Mouse (Mus musculus): Measurements from ENCODE around the gene Fance. TPM values are rescaled to one million over a fixed set of nuclear protein-coding genes. Genes with fewer than 3 reads are reported as not detected.

Gene Fance
- polyA plus RNA-seq, 1 experiment from 2014 or later, result 22.6 TPM

- no peak overlapping the region for H3K27ac ChIP-seq
- H3K9ac ChIP-seq, result no peak overlapping the region
- H3K27me3 ChIP-seq, result no peaks in the 10 kb centered on the region; the same call in 1 of the 2 replicates
- no peaks in the 10 kb centered on the region for H3K9me3 ChIP-seq (replicated peaks)
- WGBS, result 52% methylated on average over 4 of the region's 4 CpGs
- H3K4me1 ChIP-seq, result peaks cover 46% of the 10 kb centered on the region
- peaks cover 7% of the 10 kb centered on the region; the same call in 1 of the 2 replicates for H3K36me3 ChIP-seq (ENCODE audit: poor library complexity, severe bottlenecking)
- ATAC-seq, result no peak
- H3K4me2 ChIP-seq, result no peak overlapping the region
- H3K4me3 ChIP-seq, result no peak overlapping the region
Observed at GRCm38 (mm10) chr17:28344050-28344607, 30.8 kb downstream of the Fance start.

GRCm38 (mm10) chr17:28344670-28345069 lies 31.4 kb downstream of the Fance start:
- Histone ChIP-seq H3K36me3 (ENCODE audit: poor library complexity, severe bottlenecking) (peaks cover 4% of the 10 kb centered on the region; the same call in 1 of the 2 replicates), H3K27me3 (no peaks in the 10 kb centered on the region; the same call in 1 of the 2 replicates), H3K9me3 (replicated peaks) (no peaks in the 10 kb centered on the region), H3K4me3 (no peak overlapping the region), H3K27ac (no peak overlapping the region), H3K4me1 (peaks cover 51% of the 10 kb centered on the region), H3K9ac (no peak overlapping the region), H3K4me2 (no peak overlapping the region)
- ATAC-seq, result no peak
- 59% methylated on average over 3 of the region's 3 CpGs for WGBS

- H3K27me3 ChIP-seq, result no peaks in the 10 kb centered on the region; the same call in 1 of the 2 replicates
- 16% methylated on average over 8 of the region's 8 CpGs for WGBS
- peaks cover 55% of the 10 kb centered on the region for H3K4me1 ChIP-seq
- H3K36me3 ChIP-seq (ENCODE audit: poor library complexity, severe bottlenecking), result no peaks in the 10 kb centered on the region
- no peak overlapping the region for H3K27ac ChIP-seq
- no peak for ATAC-seq
- H3K4me2 ChIP-seq, result peak overlapping the region; percentile 20; the same call in 1 of the 2 replicates
- no peak overlapping the region for H3K4me3 ChIP-seq
- H3K9ac ChIP-seq, result no peak overlapping the region
- no peaks in the 10 kb centered on the region for H3K9me3 ChIP-seq (replicated peaks)
Observed at GRCm38 (mm10) chr17:28345271-28345721, 32.0 kb downstream of the Fance start.

- peak overlapping the region; percentile 20; the same call in 1 of the 2 replicates for H3K4me2 ChIP-seq
- peaks cover 50% of the 10 kb centered on the region for H3K4me1 ChIP-seq
- H3K9ac ChIP-seq, result no peak overlapping the region
- H3K4me3 ChIP-seq, result no peak overlapping the region
- ATAC-seq, result no peak
- WGBS, result 14% methylated on average over 10 of the region's 10 CpGs
- no peak overlapping the region for H3K27ac ChIP-seq
- no peaks in the 10 kb centered on the region for H3K9me3 ChIP-seq (replicated peaks)
- no peaks in the 10 kb centered on the region; the same call in 1 of the 2 replicates for H3K27me3 ChIP-seq
- no peaks in the 10 kb centered on the region for H3K36me3 ChIP-seq (ENCODE audit: poor library complexity, severe bottlenecking)
Observed at GRCm38 (mm10) chr17:28345882-28346281, 32.6 kb downstream of the Fance start.

- no peaks in the 10 kb centered on the region for H3K36me3 ChIP-seq (ENCODE audit: poor library complexity, severe bottlenecking)
- peaks cover 51% of the 10 kb centered on the region for H3K4me1 ChIP-seq
- no peak for ATAC-seq
- H3K27ac ChIP-seq, result no peak overlapping the region
- H3K9me3 ChIP-seq (replicated peaks), result no peaks in the 10 kb centered on the region
- 82% methylated on average over 10 of the region's 10 CpGs for WGBS
- H3K27me3 ChIP-seq, result peaks cover 11% of the 10 kb centered on the region
- no peak overlapping the region for H3K4me3 ChIP-seq
- H3K4me2 ChIP-seq, result no peak overlapping the region
- H3K9ac ChIP-seq, result no peak overlapping the region
Observed at GRCm38 (mm10) chr17:28347327-28347726, 34.0 kb downstream of the Fance start.

GRCm38 (mm10) chr17:28348211-28348610 lies 34.9 kb downstream of the Fance start:
- Histone ChIP-seq H3K36me3 (ENCODE audit: poor library complexity, severe bottlenecking) (no peaks in the 10 kb centered on the region), H3K27me3 (peaks cover 17% of the 10 kb centered on the region), H3K4me3 (no peak overlapping the region), H3K27ac (no peak overlapping the region), H3K4me2 (no peak overlapping the region; the same call in 1 of the 2 replicates), H3K9me3 (replicated peaks) (no peaks in the 10 kb centered on the region), H3K9ac (peak overlapping the region; percentile 79; the same call in 1 of the 2 replicates), H3K4me1 (peaks cover 51% of the 10 kb centered on the region)
- 69% methylated on average over 6 of the region's 6 CpGs for WGBS
- ATAC-seq, result no peak

GRCm38 (mm10) chr17:28349264-28349880 lies 36.1 kb downstream of the Fance start:
- H3K9me3 ChIP-seq (replicated peaks), result no peaks in the 10 kb centered on the region
- WGBS, result 13% methylated on average over 11 of the region's 13 CpGs
- H3K4me2 ChIP-seq, result peak overlapping the region; percentile 92
- no peaks in the 10 kb centered on the region for H3K36me3 ChIP-seq (ENCODE audit: poor library complexity, severe bottlenecking)
- peak overlapping the region; percentile 79 for H3K9ac ChIP-seq
- H3K4me3 ChIP-seq, result peak overlapping the region; percentile 66
- H3K4me1 ChIP-seq, result peaks cover 48% of the 10 kb centered on the region
- H3K27me3 ChIP-seq, result peaks cover 24% of the 10 kb centered on the region
- H3K27ac ChIP-seq, result no peak overlapping the region
- no peak for ATAC-seq

GRCm38 (mm10) chr17:28349901-28350465 lies 36.7 kb downstream of the Fance start:
- H3K27me3 ChIP-seq, result peaks cover 24% of the 10 kb centered on the region
- H3K9me3 ChIP-seq (replicated peaks), result no peaks in the 10 kb centered on the region
- 0 out of 2 replicates have a peak overlapping the region, but pooled peaks have one; percentile 20 for H3K27ac ChIP-seq
- WGBS, result 0% methylated on average over 35 of the region's 54 CpGs
- ATAC-seq, result peak; percentile 56
- peak overlapping the region; percentile 66 for H3K4me3 ChIP-seq
- H3K4me1 ChIP-seq, result peaks cover 45% of the 10 kb centered on the region
- peak overlapping the region; percentile 79 for H3K9ac ChIP-seq
- H3K36me3 ChIP-seq (ENCODE audit: poor library complexity, severe bottlenecking), result no peaks in the 10 kb centered on the region
- peak overlapping the region; percentile 92 for H3K4me2 ChIP-seq

- H3K9me3 ChIP-seq (replicated peaks), result no peaks in the 10 kb centered on the region
- under 1% methylated on average over 46 of the region's 73 CpGs for WGBS
- peaks cover 24% of the 10 kb centered on the region for H3K27me3 ChIP-seq
- H3K27ac ChIP-seq, result 0 out of 2 replicates have a peak within 1 kb of the TSS, but pooled peaks have one; percentile 20
- peak within 1 kb of the TSS; percentile 66 for H3K4me3 ChIP-seq
- H3K4me2 ChIP-seq, result peak within 1 kb of the TSS; percentile 92
- H3K36me3 ChIP-seq (ENCODE audit: poor library complexity, severe bottlenecking), result no peaks in the 10 kb centered on the region
- peaks cover 38% of the 10 kb centered on the region for H3K4me1 ChIP-seq
- H3K9ac ChIP-seq, result peak within 1 kb of the TSS; percentile 79
- peak; percentile 86 for ATAC-seq
Observed at GRCm38 (mm10) chr17:28350466-28351352, 37.4 kb downstream of the Fance start, which contains the start of gene Tead3. Gene Tead3 (minus strand): TSS chr17:28350817.

- H3K27me3 ChIP-seq, result peaks cover 24% of the 10 kb centered on the region
Observed at GRCm38 (mm10) chr17:28351353-28351890, 38.1 kb downstream of the Fance start.

GRCm38 (mm10) chr17:28352018-28352417 lies 38.7 kb downstream of the Fance start:
- H3K9ac ChIP-seq, result no peak overlapping the region
- H3K4me3 ChIP-seq, result peak overlapping the region; percentile 1; the same call in 1 of the 2 replicates
- no peaks in the 10 kb centered on the region for H3K36me3 ChIP-seq (ENCODE audit: poor library complexity, severe bottlenecking)
- no peak overlapping the region for H3K27ac ChIP-seq
- H3K4me2 ChIP-seq, result peak overlapping the region; percentile 92; the same call in 1 of the 2 replicates
- H3K9me3 ChIP-seq (replicated peaks), result no peaks in the 10 kb centered on the region
- H3K4me1 ChIP-seq, result peaks cover 32% of the 10 kb centered on the region
- 13% methylated on average over 11 of the region's 11 CpGs for WGBS
- H3K27me3 ChIP-seq, result peaks cover 24% of the 10 kb centered on the region
- ATAC-seq, result no peak

More at GRCm38 (mm10) chr17:28351353-28351890, 38.1 kb downstream of the Fance start:
- Histone ChIP-seq H3K9me3 (replicated peaks) (no peaks in the 10 kb centered on the region), H3K27ac (no peak overlapping the region), H3K4me1 (peaks cover 32% of the 10 kb centered on the region), H3K9ac (peak overlapping the region; percentile 63), H3K36me3 (ENCODE audit: poor library complexity, severe bottlenecking) (no peaks in the 10 kb centered on the region), H3K4me2 (peak overlapping the region; percentile 92), H3K4me3 (peak overlapping the region; percentile 66)
- 2% methylated on average over 28 of the region's 29 CpGs for WGBS
- ATAC-seq, result peak; percentile 44; the same call in 1 of the 2 replicates
